Mouse (Mus musculus): ENCODE measurements around the gene 1700102P08Rik. TPM values are rescaled to one million over a fixed set of nuclear protein-coding genes. Genes with fewer than 3 reads are reported as not detected.

1700102P08Rik gene
- 0.25 and 0.34 TPM in 2 replicates for polyA plus RNA-seq (2012; rRNA removed)

DNA sequence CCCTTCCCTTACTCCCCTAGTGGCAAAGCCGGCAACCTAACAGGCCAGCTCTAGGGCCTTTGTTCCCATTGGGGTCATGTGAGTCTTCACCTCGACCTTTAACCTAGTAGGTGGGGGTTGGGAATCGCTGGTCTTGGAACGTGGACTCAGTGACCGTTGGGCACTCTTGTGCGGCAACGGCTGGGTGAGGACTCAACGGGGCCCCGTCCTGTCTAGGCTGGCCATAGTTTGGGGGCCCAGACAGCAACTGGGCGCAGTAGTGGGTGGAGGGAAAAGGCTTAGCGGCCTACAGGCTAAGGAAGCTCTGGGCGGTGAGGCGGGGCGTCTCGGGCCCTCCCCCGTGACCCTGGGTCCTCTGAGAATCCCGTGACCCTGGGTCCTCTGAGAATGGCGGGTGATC, at the start of gene 1700102P08Rik:
Gene 1700102P08Rik, plus strand, starts transcription at position 130 of the 400 bp plus-strand sequence.
- no peak for DNase-seq (ENCODE audit: low read depth)

DNA sequence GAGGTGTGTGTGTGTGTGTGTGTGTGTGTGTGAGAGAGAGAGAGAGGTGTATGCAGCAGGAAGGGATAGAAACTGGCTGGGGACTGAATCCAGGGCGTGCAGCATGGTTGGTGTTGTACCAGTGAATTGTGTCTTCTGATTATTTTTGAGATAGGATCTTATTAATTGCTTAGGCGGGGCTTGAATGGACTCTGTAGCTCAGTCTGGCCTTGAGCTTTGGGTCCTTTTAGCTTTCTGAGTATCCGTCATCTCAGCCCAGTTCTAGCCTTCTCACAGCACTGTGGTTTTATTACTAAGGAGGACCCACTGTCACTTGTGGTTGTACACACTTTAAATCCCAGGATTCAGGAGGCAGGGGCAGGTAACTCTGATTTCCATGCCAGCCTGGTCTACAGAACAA, 49.3 kb upstream of the 1700102P08Rik start:
- DNase-seq (ENCODE audit: low read depth), result no peak

DNA sequence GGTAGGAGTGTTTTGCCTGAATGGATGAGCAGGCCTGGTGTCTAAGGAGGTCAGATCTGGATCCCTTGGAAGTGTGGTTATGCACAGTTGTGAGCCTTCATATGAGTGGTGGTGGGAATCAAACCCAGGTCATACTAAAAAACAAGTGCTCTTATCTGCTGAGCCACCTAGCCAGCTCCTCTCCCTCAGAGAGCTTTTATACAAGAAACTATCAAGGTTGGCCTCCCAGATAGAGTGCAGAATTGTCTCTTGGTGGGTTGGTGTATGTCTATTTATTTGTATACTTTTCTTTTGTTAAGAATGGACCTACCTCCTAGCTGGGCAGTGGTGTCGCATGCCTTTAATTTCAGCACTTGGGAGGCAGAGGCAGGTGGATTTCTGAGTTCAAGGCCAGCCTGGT, 48.8 kb upstream of the 1700102P08Rik start:
- no peak for DNase-seq (ENCODE audit: low read depth)

DNA sequence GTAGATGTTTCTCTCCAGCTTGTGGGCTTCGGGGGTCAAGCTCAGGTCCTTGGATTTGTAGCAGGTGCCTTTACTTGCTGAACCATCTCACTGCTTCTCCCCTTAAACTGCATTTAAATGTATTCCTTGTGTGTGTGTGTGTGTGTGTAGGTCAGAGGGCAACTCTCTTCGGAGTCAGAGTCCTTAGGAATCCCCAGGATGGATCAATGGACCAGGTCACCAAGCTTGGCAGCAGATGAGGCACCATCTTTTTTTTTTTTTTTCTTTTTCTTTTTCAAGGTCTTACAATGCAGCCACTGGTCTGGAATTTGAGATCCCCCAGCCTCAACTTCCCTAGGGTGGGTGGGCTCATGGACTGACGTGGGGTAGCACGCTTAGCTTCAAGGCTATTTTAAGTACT, 48.1 kb upstream of the 1700102P08Rik start:
- no peak for DNase-seq (ENCODE audit: low read depth)

DNA sequence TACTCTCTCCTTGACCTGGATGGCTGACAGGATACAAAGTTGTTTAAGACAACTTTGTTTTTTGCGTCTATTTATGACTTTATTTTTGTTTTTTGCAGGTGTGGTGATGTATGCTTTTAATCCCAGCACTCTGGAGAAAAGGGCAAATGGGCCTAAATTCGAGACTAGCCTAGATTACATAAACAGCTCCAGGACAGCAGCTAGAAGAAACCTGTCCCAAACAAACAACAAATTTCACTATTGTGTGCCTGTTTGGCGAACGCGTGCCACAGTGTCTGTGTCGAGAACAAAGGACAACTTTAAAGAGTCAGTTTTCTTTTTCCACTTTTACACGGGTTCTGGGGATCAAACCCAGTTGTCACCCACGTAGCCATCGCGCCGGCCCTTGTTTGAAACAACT, 45.6 kb upstream of the 1700102P08Rik start:
- no peak for DNase-seq (ENCODE audit: low read depth)

DNA sequence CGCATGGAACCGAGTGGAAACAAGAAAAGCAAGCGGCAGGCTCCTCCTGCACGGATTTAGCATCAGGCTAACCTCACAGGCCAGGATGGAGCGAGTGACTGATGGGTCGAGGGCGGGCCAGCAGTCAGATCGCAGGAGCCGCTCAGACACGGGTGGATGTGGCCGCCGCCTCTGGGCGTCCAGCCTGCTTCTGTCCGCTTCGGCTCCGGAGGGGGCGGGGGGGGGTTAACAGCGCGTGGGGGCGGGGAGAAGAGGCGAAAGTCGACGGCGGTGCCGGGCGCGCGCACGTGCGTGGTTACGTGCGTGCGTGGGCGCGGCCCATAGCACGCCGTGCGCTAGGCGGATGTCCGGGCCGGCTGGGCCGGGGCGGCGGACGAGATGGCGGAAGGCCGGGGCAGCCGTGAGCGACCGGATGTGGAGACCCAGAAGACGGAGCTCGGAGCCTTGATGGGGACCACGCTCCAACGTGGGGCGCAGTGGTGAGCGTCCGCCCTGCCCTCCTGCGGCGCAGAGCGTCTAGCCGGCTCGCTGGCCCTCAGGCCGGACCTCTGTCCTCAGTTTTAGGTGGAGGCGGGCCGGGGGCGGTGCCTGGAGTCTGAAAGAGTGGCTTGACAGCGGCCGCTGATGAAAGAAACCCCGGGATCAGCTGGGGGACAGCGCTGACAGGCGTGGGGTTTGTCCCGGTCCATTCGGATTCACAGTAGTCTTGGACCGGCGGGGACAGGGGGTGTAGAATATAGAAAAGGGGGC, 44.9 kb upstream of the 1700102P08Rik start, which contains the start of gene Usp4:
Gene Usp4, plus strand, starts transcription at position 314 of the 750 bp plus-strand sequence.
- DNase-seq (ENCODE audit: low read depth), result no peak

DNA sequence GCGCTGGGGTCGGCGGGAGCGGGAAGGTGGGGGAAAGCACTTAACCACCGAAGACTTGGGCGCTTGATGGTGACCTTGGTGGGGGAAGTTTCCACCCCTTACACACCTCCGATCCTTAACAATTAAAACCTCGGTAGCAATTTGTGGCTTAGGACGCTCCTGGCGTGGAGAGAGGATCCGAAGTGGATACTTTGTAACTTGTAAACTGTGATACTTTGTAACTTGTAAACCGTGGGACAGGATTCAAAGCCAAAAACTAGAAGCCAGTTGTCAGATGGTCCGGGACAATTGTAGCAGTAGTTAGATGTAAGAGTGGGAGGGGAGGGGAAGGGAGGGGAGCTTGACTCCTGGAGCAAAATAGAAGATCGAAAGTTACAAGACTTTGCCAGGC, 44.3 kb upstream of the 1700102P08Rik start:
- DNase-seq (ENCODE audit: low read depth), result no peak

DNA sequence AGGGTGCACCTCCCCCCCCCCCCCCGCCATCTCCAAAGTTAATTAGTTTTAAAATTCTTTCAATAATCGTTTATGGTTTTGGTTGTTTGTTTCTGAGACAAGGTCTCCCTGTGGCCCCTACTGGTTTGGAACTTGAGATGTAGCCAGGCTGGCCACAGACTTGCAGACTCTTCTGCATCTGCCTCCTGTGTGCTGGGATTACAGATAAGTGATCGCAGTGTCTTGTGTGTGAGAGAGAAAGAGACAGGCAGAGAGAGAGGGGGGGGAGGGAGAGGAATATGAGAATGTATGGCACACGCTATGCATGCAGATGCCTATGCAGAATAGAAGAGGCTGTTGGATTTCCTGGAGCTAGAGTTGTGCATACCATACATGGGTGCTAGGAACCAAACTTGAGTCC, 42.9 kb upstream of the 1700102P08Rik start:
- no peak for DNase-seq (ENCODE audit: low read depth)

DNA sequence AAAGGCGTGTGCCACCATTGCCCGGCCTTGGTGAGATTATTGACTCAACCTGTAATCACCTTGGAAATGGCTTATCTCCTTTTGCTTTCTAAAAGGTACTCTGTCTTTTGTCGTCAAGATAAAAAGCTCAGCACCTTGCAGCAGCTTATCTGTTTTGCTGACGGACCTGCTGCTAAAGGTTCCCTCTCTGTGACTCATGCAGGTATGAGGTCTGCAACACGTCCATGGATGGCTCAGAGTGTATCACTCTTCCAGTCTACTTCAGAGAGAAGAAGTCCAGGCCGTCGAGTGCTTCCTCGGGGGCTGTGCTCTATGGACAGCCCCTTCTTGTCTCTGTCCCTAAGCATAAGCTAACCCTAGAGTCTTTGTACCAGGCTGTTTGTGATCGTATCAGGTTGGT, 14.4 kb upstream of the 1700102P08Rik start:
- no peak for DNase-seq (ENCODE audit: low read depth)

DNA sequence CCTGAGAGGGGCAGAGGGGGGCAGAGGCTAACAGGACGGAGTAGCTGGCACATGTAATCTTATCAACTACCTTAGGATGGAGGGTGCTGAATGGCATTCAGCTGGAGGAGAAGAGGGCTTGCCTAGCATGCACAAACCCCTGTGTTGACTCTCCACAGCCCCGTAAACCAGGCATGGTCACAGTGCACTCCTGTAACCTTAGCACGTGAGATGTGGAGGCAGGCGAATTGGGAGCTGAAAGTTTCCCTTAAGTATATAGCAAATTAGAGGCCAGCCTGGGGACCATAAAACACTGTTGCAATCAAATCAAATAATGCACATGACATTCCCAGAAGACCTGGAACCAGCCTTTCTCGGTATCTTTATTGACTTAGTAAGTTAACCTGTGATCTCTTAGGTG, 13.9 kb upstream of the 1700102P08Rik start:
- no peak for DNase-seq (ENCODE audit: low read depth)

DNA sequence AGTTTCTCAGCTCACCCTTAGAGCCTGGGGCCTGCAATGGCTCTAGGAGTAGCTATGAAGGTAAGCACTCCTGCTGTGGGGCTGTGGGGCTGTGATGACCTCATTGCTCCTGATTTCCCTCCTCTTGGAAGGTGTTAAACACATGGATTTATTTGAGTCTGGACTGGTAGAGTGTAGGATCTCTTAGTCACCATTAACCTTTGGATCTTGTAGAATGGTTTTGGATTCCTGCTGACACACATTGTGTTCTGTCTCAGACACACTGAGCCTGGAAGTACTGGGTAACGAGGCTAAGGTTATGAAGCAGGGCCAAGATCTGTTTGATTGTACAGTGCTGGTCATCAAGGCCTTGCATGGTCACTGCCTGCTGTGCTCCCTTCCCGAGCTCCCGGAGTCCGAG, 13.3 kb upstream of the 1700102P08Rik start:
- DNase-seq (ENCODE audit: low read depth), result no peak

DNA sequence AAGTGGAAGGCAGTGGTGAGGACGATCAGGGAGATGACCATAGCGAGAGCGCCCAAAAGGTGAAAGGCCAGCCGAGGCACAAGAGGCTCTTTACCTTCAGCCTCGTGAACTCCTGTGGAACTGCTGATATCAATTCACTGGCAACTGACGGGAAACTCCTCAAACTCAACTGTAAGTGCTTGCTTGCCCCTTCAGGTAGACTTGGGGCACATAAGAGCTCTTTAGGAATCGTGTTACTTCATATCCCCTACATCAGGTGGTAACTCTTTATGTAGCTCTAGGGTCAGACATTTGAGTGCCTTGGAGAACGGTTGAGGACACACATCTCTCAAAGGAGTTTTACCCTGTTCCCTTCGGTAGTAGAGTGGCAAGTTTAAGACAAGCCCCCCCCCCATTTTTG, 11.2 kb upstream of the 1700102P08Rik start:
- DNase-seq (ENCODE audit: low read depth), result no peak

DNA sequence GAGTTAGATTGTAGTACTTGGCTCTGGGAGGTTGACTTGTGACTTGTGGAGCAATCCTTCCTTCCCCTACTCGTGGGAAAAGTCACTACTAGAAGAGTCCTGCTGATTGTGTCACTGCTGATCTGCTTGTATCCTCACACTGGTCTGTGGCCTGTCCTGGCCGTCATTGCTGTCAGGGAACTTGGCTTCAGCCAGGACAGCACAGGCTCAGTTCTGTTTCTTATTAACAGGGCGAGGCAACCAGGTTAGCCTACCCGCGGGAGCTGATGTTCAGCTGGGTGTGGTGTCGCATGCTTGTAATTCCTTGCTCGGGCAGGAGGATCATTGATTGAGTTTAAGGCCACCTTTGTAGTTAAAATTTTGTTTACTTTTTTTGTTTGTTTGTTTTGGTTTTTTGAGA, 7.6 kb upstream of the 1700102P08Rik start:
- no peak for DNase-seq (ENCODE audit: low read depth)

DNA sequence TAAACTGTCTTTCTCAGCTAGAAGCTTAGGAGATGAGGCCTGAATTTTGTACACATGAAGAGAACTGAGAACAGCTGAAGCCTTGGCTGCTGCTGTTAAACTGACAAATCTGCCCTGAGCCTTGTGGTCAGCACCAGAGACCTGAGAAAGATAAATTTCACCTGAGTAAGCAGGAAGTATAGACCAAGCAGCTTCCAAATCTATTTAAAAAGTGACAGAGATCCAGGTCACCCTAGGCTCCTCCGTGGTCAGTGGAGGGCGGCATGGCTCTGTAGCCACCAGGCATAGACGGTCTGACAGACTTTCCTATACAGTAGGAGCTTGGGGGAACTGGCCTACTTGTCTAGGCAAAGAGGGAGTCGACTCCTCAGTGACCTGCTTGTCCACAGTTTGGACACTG, 5.8 kb upstream of the 1700102P08Rik start:
- no peak for DNase-seq (ENCODE audit: low read depth)

DNA sequence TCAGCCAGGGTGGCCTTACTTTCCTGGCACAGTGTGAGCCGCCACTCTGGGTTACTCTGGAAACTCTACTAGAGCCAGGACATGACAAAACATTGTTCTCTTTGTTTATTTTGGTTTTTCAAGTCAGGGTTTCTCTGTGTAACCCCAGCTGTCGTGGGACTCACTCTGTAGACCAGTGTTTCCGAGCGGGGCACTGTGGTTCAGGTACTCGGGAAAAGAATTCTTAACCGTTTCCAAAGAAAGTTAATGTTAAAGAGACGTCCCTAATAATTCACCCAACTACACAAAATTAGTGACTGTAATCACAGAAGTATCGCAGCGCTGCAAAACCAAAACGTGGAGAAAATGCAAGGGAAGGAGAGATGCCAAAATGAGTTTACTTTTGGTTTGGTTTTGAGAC, 4.0 kb upstream of the 1700102P08Rik start:
- no peak for DNase-seq (ENCODE audit: low read depth)

DNA sequence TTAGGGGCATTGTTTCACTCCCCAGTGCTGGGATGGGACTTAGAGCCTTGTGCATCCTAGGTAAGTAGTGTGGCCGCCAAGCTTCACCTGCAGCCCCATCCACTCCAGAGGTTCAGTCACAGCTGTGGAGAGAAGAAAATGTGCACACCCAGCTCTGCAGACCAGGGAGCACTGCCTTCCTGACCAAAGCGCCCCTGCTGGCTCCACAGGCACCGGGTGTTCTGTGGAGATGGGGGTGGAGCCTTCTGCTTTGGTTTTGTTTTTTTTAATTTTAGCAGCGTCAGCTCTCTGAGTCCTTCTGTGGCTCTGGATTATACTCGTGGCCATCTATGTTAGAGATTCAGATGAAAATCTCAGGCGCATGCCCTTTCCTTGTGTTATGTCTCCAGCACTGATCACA, 3.4 kb upstream of the 1700102P08Rik start:
- no peak for DNase-seq (ENCODE audit: low read depth)

DNA sequence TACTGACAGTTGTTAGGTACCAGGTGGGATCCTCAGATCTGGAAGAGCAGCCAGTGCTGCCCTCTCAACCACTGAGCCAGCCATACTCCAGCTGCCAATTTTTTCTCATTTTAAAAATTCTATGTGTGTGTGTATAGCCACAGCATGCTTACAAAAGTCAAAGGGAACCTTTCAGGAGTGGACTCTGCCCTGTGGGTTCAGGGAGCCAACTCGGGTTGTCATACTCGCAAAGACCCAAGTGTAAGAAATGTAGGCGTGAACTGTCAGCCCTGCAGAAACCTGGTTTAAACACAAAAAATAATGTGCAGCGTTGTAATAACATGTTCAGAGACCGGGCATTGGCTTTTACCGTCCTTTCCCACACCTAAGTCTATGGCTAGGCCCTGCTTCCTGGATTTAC, 1.6 kb downstream of the 1700102P08Rik start:
- no peak for DNase-seq (ENCODE audit: low read depth)

DNA sequence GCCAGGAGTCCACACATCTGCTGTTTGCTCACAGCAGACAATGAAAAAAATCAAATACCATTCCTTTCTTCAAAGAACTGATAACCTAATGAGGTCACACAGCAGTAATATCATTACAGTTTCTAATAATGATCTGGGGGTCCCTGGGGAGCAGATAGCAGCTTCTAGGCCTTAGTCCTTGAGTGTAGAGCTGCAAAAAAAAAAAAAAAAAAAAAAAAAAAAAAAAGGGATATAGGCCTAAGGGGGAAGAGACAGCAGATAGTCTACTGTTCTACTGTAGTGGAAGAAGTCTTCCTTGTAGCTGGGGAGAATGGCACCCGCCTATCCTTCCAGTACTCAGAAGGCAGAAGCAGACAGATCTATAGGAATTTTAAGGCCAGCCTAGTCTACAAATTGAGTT, 2.8 kb downstream of the 1700102P08Rik start:
- DNase-seq (ENCODE audit: low read depth), result no peak

DNA sequence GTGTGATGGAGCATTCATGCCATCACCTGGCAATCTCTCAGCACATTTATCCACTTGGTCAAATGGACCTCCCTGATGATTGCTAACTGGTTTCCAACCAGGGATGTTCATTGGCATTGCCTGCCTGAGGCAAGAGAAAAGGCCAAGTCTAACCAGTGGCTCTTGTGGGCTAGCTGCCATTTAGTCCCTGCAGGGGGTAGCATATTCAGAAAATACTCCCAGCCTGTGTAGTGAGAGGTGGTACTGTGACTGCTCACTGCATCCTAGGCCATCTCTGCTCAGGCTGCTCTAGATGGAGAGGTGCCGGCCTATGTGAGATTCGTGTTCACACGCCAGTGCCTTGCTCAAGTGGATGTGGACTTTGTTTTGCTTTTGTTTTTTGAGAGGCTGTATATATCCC, 5.7 kb downstream of the 1700102P08Rik start:
- no peak for DNase-seq (ENCODE audit: low read depth)

DNA sequence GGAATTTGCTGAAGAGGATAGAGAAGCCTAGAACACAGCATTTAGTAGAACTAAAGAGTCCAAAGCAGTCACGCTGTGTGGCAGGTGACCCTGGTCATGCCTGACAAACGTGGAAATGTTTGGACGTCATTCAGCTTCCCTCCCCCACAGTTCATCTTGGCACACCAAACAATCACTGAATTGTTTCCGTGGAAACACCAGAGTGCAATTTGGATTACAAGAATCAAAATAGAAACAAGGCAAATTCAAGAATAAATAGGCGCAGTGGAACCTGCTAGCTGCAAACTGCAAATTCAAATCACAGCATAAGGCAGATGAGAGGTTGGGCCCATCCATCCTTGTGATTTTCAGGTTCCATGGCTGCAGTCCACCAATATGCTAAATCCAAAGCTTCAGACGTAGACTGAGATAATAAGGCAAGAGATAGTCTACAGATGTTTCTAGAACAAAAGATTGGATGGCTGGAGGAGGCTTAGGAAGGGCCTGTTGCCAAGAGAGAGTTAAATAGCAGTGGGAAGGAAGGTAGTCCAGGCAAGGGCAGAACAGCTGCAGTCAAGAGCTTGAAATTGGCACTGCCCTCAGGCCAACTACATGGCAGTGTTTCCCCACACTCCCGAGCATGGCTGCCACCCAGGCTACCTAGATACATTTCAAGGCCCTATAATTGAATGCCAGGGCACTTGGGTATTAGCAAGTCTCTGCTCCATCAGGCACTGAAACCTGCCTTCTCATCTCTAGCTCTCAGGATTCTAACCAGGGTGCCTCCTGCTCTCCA, 8.8 kb downstream of the 1700102P08Rik start:
- DNase-seq (ENCODE audit: low read depth), result peak; percentile 16

DNA sequence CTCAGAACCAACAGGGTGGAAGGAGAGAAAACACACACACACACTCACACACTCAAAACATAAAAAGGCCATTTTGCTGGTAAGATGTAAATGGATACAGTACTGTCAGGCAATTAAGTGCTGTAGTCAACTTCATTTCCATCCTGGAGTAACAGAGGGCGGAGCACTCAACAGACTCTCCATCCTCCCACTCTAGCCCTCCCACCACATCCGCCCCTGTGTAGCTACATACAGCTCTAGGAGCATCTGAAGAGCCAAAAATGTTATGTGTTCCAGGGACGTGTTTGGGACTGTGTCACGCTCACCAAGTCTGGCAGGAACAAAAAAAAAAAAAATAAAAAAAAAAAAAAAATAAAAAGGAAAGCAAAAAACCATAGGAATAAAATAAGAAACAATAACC, 10.5 kb downstream of the 1700102P08Rik start:
- DNase-seq (ENCODE audit: low read depth), result no peak

DNA sequence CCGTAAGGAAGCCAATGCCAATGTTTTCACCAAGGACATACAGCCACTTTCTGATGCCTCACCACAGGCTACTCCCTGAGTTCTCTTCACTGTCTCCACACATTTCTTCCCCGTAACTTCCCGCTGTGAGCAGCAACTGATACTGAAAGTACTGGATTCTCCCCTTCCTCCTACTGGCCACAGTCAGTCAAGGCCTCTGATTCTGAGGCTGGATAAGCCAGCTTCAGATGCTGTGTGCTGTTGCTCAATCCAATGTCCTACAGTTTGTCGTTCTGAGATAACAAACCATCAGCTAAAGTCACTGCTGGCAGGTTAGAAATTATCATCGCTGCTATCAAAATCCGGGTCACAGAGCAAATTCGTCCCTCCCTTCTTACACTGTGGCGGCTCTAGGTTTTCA, 11.8 kb downstream of the 1700102P08Rik start:
- no peak for DNase-seq (ENCODE audit: low read depth)

DNA sequence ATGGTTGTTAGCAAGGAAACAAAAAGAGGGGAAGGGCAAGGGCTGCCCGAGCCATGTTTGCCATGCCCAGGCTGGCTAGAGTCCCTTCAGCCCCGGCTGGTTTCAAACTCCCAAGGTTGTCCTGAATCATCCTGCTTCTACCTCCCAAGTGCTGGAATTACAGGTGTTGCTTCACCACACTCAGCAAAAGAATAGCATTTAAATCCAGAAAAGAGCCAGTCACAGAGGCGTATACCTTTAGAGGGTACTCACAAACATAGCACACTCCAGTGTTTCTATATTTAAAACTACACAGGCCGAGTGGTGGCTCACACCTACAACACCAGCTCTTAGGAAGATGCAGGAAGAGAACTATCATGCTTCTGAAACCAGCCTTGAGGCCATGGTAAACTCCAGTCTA, 16.9 kb downstream of the 1700102P08Rik start:
- no peak for DNase-seq (ENCODE audit: low read depth)

Measured in gonadal fat pad, adult 2 months (tissue).